Mouse (Mus musculus) G1E-ER4 (cell line): ENCODE data around the gene Pla2g2e. TPM values are rescaled to one million over a fixed set of nuclear protein-coding genes. Genes with fewer than 3 reads are reported as not detected.

Experiments used
- GATA1 ChIP-seq: IDR thresholded peaks from one replicate; pipeline ENCODE4 v1.8.0; 2012; ENCODE audit warnings: low read length, inconsistent platforms
- polyA plus RNA-seq: library from polyadenylated mRNA; stranded (reverse); fragments of >175 nt; gene quantifications from 2 replicates; pipeline ENCODE4 v1.2.3, GENCODE M21; 2012

Gene Pla2g2e
- not detected in 2 replicates for polyA plus RNA-seq

DNA sequence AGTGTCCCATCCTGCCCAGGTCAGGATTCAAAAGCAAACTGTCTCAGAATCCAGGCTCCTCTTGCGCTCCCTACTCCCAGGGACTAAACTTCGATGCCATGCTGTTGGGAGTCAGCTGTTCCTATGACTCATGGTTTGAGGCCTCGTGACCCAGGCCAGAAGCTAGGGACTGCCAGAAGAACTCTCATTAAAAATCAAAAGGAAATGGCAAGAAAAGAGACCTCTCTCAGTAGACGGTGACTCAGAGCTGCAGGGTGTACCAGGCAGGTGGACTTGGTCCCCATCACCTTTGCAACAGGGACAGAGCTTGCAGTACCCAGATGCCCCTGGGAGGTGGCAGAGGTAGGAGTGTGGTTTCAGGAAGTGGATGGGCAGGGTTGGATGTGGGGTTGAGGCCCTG is at the start of gene Pla2g2e:
Pla2g2e (plus strand) TSS at position 212 of the 400 bp plus-strand sequence.
- no peak for TF ChIP-seq GATA1

DNA sequence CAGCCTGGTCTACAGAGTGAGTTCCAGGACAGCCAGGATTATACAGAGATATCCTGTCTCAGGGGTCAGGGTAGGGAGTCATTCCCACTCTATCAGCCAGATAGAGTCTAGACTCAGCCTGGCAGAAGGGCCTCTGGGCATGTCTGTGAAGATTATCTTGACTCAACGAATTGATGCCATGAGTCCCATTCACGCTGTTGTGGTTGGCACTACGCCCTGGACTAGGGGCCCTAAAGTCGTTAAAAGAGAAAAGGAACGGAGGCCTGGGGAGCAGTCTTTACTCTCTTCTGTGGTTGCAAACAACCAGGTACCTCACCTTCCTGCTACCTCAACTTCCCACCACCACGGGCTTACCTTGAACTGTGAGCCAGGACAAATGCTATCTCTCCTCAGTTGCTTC is 37.9 kb upstream of the Pla2g2e start:
- no peak for TF ChIP-seq GATA1

DNA sequence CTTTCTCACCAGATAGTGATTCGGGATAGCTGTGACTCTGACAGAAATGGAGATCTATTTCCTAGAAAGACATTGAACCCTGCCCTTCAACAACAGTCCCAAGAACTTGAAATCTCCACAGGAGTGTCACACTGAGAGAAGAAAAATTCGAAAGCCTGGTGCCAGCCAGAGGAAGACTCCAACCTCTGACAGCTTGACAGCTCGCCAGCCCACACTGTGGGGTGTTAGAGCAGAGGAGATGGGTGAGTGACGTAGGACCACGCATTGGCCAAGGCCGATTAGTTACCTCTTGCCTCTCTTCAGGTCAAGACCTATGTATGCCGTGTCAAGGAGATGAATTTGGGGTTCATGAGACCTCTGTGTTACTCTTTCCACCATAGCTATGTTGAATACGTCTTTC is 37.0 kb upstream of the Pla2g2e start:
- no peak for TF ChIP-seq GATA1

- no peak for TF ChIP-seq GATA1
Measured at GRCm38 (mm10) chr4:138841386-138841785, 36.4 kb upstream of the Pla2g2e start.

- TF ChIP-seq GATA1 = no peak
Measured at GRCm38 (mm10) chr4:138851463-138851862, 26.3 kb upstream of the Pla2g2e start.

DNA sequence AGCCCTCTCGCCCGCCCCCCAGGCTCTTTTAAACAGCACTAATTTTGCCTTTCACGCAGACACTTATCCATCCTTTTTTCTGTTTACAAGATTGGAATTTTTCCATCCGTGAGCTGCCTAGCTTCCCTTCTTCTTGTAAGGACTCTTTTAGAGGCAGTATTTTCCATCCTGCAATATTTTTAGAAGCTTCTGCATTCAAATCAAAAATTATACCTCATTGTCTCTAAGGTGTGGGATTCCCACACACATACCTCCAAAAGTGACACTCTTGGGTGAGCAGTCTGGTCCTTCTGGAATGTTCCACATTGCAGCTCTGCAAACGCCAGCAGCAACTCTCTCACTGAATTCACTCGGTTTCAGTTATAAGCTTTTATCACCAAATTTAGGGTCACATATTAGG is 24.8 kb upstream of the Pla2g2e start:
- no peak for TF ChIP-seq GATA1

DNA sequence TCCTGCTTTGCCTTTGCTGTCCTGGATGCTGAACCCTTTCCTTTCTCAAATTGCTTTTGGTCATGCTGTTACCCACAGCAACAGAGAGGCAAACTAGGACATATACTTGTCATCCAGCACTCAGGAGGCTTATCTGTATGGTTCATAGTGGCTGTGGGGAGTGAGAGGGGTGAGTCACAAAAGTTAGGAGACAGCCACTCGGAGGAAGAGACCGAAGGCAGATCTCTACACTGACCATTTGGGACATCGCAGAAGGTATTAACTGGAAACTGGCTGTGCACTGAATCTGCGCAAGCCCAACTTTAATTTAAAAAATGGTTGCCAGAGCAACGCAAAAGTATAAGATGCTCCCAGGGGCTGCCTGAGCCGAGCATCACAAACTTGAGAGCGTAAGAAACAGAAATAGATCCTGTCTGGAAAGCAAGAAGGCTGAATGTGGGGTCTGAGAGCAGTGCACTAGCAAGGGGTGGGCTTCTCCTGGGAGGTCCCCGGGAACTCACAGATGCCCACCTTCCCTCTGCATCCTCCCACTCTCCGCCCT is 22.6 kb upstream of the Pla2g2e start:
- TF ChIP-seq GATA1 = no peak

GRCm38 (mm10) chr4:138856491-138856890 is 21.3 kb upstream of the Pla2g2e start:
- TF ChIP-seq GATA1 = no peak

- no peak for TF ChIP-seq GATA1
Measured at GRCm38 (mm10) chr4:138857576-138857975, 20.2 kb upstream of the Pla2g2e start.

DNA sequence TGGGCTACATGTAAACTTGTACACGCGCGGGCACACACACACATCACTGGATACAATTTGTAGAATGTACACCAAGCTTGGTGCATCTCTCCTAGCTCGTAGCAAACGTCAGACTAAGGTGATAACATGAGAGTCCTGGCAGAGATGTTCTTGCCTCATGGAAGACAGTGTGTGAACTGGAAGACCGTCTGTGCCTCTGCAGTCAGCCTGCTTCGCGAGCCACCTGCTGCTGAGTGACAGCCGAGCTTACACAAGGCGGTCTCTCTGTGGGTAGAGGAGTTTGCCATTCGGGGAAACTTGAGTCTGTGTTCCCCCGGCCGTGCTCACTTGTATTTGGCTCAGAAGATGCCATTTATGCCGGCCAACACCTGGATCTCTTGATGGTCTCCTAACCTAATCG is 19.3 kb upstream of the Pla2g2e start:
- no peak for TF ChIP-seq GATA1

GRCm38 (mm10) chr4:138859245-138859644 is 18.5 kb upstream of the Pla2g2e start:
- no peak for TF ChIP-seq GATA1

DNA sequence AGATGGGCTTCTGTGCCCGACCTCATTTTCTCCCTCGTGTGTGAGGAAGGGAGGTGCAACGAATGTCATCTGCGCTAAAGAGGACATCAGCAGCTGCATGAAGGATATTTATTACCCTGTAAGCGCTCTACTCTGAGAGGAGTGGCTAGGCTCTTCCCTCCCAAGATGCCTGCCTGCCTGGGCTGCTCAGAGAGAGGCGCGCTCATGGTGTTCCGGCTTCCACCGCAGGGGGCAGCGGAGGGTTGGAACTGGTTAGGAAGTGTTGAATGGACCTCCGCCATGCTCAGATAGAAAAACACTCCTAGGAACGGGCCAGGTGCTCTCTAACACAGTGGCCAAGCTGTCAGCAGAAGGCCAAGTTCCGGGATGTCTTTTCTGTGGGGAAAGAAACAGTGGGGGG is 18.0 kb upstream of the Pla2g2e start:
- no peak for TF ChIP-seq GATA1

DNA sequence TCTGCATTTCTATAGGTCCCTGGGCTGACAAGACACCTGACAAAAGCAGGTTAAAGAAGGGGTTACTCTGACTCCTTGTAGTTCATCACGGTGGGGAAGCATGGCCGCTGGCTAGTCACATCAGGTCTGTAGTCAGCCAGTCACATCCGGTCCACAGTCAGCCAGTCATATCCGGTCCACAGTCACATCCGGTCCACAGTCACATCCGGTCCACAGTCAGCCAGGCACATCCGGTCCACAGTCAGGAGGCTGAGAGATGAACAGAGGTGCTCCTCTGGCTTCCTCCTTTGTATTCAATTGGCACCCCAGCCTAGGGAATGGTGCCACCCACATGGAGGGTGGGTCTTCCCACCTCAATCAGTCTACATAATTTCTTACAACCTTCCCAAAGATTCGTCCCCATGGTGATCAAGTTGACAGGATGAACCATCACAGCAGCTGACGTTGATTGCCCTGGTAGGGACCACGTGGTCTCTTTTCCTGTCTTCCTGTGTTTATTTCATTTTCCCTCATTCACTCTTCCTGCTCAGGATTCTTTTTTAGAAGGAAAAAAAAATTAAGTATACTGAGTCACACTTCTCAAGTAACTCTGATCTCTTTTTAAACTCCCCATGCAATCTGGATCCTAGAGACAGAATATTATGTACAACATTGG is 14.3 kb upstream of the Pla2g2e start, which contains the start of gene Pla2g5:
Pla2g5 (minus strand) TSS at position 139 of the 655 bp plus-strand sequence.
- TF ChIP-seq GATA1 = no peak

DNA sequence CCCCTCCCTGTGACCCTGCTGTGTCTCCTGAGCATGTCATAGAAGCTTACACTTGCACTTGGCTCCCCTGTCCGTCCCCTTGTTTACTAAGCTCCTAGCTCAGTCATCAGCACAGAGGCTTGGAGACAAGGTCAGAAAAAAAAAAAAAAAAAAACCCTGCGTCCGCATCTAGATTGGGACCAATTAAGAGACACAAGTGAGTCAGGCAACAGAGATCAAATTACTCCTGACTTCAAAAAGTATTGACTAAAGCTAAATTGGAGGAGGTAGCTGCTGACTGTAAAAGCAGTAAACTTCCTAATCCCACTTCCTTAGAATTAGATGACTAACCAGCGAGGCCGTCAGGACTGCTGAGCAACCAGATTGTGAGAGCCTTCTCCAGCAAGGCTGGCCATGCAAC is 12.7 kb upstream of the Pla2g2e start:
- no peak for TF ChIP-seq GATA1

DNA sequence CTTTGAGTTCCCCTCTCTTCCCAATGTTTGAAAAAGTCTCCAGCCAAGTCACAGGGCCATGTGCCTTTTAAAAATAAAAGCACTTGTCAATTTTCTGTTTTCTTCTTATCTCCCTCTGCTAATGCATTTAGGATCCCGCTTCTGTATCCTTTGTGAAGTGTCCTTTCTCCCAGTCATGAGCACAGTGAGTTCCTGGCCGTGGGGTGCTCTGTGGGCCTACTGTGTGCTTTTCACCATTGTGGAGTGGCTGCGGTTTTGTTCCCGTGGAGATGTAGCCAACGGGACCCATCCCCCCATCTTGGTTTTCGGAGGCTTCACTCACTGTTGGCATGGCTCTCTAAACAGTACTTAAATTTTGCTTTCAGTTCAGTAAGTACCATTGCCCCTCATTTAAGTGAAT is 11.8 kb upstream of the Pla2g2e start:
- no peak for TF ChIP-seq GATA1

GRCm38 (mm10) chr4:138866413-138866812 is 11.3 kb upstream of the Pla2g2e start:
- TF ChIP-seq GATA1 = no peak

GRCm38 (mm10) chr4:138868666-138869065 is 9.1 kb upstream of the Pla2g2e start:
- TF ChIP-seq GATA1 = no peak
